Mouse (Mus musculus): ENCODE measurements around the gene Rdh13. TPM values are rescaled to one million over a fixed set of nuclear protein-coding genes. Genes with fewer than 3 reads are reported as not detected.

Gene Rdh13
- total and polyA plus RNA-seq, 3 experiments, result 16.4 to 20.9 (median 17.6) TPM

DNA sequence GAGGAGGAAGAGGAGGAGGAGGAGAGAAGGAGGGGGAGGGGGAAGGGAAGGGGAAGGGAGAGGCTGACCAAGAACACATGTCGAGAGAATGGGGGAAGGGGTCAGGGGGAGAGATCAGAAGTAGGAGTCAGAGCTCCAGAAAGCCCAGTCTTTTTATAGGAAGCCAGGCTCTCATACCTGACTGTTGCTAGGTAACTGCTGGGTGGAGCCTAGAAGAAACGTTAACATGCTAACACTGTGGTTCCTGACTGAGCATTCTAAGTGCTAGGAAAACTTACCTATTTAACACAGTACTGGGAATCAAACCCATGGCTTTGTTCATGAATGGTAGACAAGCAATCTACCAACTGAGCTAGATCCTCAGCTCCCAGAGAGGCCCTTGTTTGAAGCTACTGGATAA lies 3.8 kb upstream of the Rdh13 start:
- no peak for DNase-seq (ENCODE audit: extremely low read depth)

DNA sequence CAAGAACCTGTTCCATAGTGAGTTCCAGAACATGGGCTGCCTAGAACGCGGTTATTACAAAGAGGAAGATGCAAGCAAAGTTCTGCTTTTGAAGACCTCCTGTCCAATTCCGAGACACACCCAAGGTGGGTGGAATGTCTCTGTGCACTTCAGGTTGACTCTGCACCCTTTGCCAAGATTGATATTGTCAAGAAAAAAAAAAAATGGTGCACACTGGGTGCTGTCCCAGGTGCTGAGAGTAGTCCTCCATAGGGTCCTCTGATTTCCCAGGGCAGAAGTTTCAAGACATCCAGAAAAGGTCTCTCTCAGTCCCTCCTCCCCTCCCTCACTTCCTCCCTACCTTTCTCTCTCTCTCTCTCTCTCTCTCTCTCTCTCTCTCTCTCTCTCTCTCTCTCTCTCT lies 3.0 kb upstream of the Rdh13 start:
- dilution Hi-C loops (cut with MboI; ENCODE audit: extremely low pct_ligation_motif_present, extremely low pct_unique_long_range_greater_than_20kb, low sequenced_read_pairs) (no loop called here), in situ Hi-C loops (cut with MboI; ENCODE audit: low pct_ligation_motif_present, low pct_unique_long_range_greater_than_20kb, low sequenced_read_pairs) (no loop called here)
- Histone ChIP-seq H3K4me2 (ENCODE audit: insufficient read depth, low read depth, poor library complexity, severe bottlenecking) (no peak overlapping the region), H3K4me1 (ENCODE audit: control insufficient read depth in 1 of 2, insufficient read depth in 2 of 2) (peaks cover 4 to 21% of the 10 kb centered on the region in 2 experiments), H3K9ac (ENCODE audit: insufficient read depth, low read depth) (no peak overlapping the region), H3K27me3 (replicated peaks) (no peaks in the 10 kb centered on the region), H3K9me3 (replicated peaks; ENCODE audit: low read length) (no peaks in the 10 kb centered on the region), H3K36me3 (replicated peaks in 1 of 2; ENCODE audit: control insufficient read depth in 1 of 2, insufficient read depth in 1 of 2, low read length in 1 of 2) (peaks cover 13 to 26% of the 10 kb centered on the region in 2 experiments), H3K79me2 (replicated peaks; ENCODE audit: control insufficient read depth, extremely low read depth, insufficient read depth, poor library complexity, severe bottlenecking) (no peaks in the 10 kb centered on the region), H3K4me3 (replicated peaks in 1 of 3; ENCODE audit: low read depth in 2 of 3, low read length in 2 of 3, poor library complexity in 1 of 3) (no peak overlapping the region), H3K27ac (ENCODE audit: insufficient read depth, low read depth) (no peak overlapping the region)
- DNase-seq (ENCODE audit: extremely low read depth), result no peak
- no peak for TF ChIP-seq PAX5 (IDR thresholded peaks at IDR 0.05; ENCODE audit: low read length)
- no peak for TF ChIP-seq JUN (IDR thresholded peaks at IDR 0.05; ENCODE audit: insufficient read depth, low read depth, low read length)
- no peak for TF ChIP-seq MAFK (IDR thresholded peaks at IDR 0.05; ENCODE audit: insufficient replicate concordance, low read length)
- no peak for TF ChIP-seq RCOR1 (conservative IDR thresholded peaks at IDR 0.05; ENCODE audit: low read depth, low read length)
- TF ChIP-seq KAT2A (IDR thresholded peaks at IDR 0.05; ENCODE audit: insufficient replicate concordance, low read length), result no peak
- TF ChIP-seq SIN3A (IDR thresholded peaks at IDR 0.05; ENCODE audit: low read length), result no peak
- TF ChIP-seq ZNF384 (IDR thresholded peaks at IDR 0.05; ENCODE audit: low read depth, low read length), result peak; percentile 60; the same call in 1 of the 2 replicates
- no peak for TF ChIP-seq ZC3H11A (IDR thresholded peaks at IDR 0.05; ENCODE audit: low read depth, low read length)

More for the DNA sequence above, 3.8 kb upstream of the Rdh13 start:
- H3K27ac ChIP-seq (ENCODE audit: insufficient read depth, low read depth), result no peak overlapping the region
- peaks cover 4 to 16% of the 10 kb centered on the region in 2 experiments for H3K4me1 ChIP-seq (ENCODE audit: control insufficient read depth in 1 of 2, insufficient read depth in 2 of 2)
- no peaks in the 10 kb centered on the region for H3K27me3 ChIP-seq (replicated peaks)
- peaks cover 10 to 25% of the 10 kb centered on the region in 2 experiments for H3K36me3 ChIP-seq (replicated peaks in 1 of 2; ENCODE audit: control insufficient read depth in 1 of 2, insufficient read depth in 1 of 2, low read length in 1 of 2)
- H3K9me3 ChIP-seq (replicated peaks; ENCODE audit: low read length), result no peaks in the 10 kb centered on the region
- TF ChIP-seq JUN (IDR thresholded peaks at IDR 0.05; ENCODE audit: insufficient read depth, low read depth, low read length) (no peak), EP300 (IDR thresholded peaks at IDR 0.05; ENCODE audit: low read length) (no peak), MAFK (IDR thresholded peaks at IDR 0.05; ENCODE audit: insufficient replicate concordance, low read length) (no peak), TCF12 (IDR thresholded peaks at IDR 0.05; ENCODE audit: low read depth, low read length) (no peak), MXI1 (IDR thresholded peaks at IDR 0.05; ENCODE audit: low read depth, low read length) (no peak), POLR2AphosphoS2 (IDR thresholded peaks at IDR 0.05; ENCODE audit: low read depth, low read length) (no peak), RCOR1 (conservative IDR thresholded peaks at IDR 0.05; ENCODE audit: low read depth, low read length) (no peak), ZNF384 (IDR thresholded peaks at IDR 0.05; ENCODE audit: low read depth, low read length) (no peak), NRF1 (IDR thresholded peaks at IDR 0.05; ENCODE audit: low read depth, low read length) (no peak), UBTF (IDR thresholded peaks at IDR 0.05; ENCODE audit: low read depth, low read length) (no peak), NELFE (IDR thresholded peaks at IDR 0.05; ENCODE audit: low read depth, low read length) (no peak), PAX5 (IDR thresholded peaks at IDR 0.05; ENCODE audit: low read length) (no peak)
- no peak overlapping the region for H3K4me3 ChIP-seq (replicated peaks in 1 of 3; ENCODE audit: low read depth in 2 of 3, low read length in 2 of 3, poor library complexity in 1 of 3)
- in situ Hi-C loops (cut with MboI; ENCODE audit: low pct_ligation_motif_present, low pct_unique_long_range_greater_than_20kb, low sequenced_read_pairs) (no loop called here), dilution Hi-C loops (cut with MboI; ENCODE audit: extremely low pct_ligation_motif_present, extremely low pct_unique_long_range_greater_than_20kb, low sequenced_read_pairs) (no loop called here)
- no peaks in the 10 kb centered on the region for H3K79me2 ChIP-seq (replicated peaks; ENCODE audit: control insufficient read depth, extremely low read depth, insufficient read depth, poor library complexity, severe bottlenecking)
- no peak overlapping the region for H3K4me2 ChIP-seq (ENCODE audit: insufficient read depth, low read depth, poor library complexity, severe bottlenecking)
- no peak overlapping the region for H3K9ac ChIP-seq (ENCODE audit: insufficient read depth, low read depth)
